Mouse (Mus musculus) spleen, adult 2 months (tissue): ENCODE results near the gene Serpinh1. TPM values are rescaled to one million over a fixed set of nuclear protein-coding genes. Genes with fewer than 3 reads are reported as not detected.

Experiments
- DNase-seq, 2 experiments: peaks; one replicate each; pipeline versions ENCODE4 v3.0.0 to v3.0.0-alpha.2; 2012 to 2021; ENCODE audit warnings: low spot score in 2 of 2, low read depth in 1 of 2
- H3K27ac ChIP-seq: fragments of 200-500 bp; 2 replicates; pipeline ENCODE4 v1.5.1; 2012; ENCODE audit warnings: low read length, inconsistent platforms; ENCODE audit not compliant: insufficient read depth
- H3K27me3 ChIP-seq: fragments of 200-500 bp; 2 replicates; pipeline ENCODE4 v1.6.1; 2012; ENCODE audit warnings: mild to moderate bottlenecking, moderate library complexity, low read length, inconsistent platforms; ENCODE audit not compliant: control insufficient read depth, insufficient read depth
- H3K36me3 ChIP-seq: fragments of 200-500 bp; 2 replicates; pipeline ENCODE4 v1.6.1; 2012; ENCODE audit warnings: mild to moderate bottlenecking, low read length, inconsistent platforms; ENCODE audit not compliant: control insufficient read depth, insufficient read depth
- H3K4me1 ChIP-seq: fragments of 200-500 bp; 2 replicates; pipeline ENCODE4 v1.6.1; 2011; ENCODE audit warnings: inconsistent platforms; ENCODE audit not compliant: control insufficient read depth, insufficient read depth, insufficient read length
- H3K4me3 ChIP-seq: fragments of 200-500 bp; 2 replicates; pipeline ENCODE4 v1.5.1; 2011; ENCODE audit warnings: mild to moderate bottlenecking, inconsistent platforms; ENCODE audit not compliant: insufficient read depth, insufficient read length; ENCODE audit errors: extremely low read depth
- CTCF ChIP-seq: fragments of 200-500 bp; IDR thresholded peaks from 2 replicates; pipeline ENCODE4 v1.5.1; 2011; ENCODE audit warnings: mild to moderate bottlenecking, inconsistent platforms; ENCODE audit not compliant: insufficient read depth, insufficient read length, insufficient replicate concordance; ENCODE audit errors: extremely low read depth
- POLR2A ChIP-seq: fragments of 200-500 bp; IDR thresholded peaks from 2 replicates; pipeline ENCODE4 v1.6.1; 2011; ENCODE audit warnings: low read depth, low read length, inconsistent platforms
- WGBS: fragments of 180-500 bp; shearing (Covaris S2); methylation state at CpG from one replicate; pipeline ENCODE4 v1.1.7; 2018; 5-methylcytosine and 5-hydroxymethylcytosine counted together
- polyA plus RNA-seq: library from polyadenylated mRNA; depleted of rRNA; stranded (reverse); fragments of >200 nt; gene quantifications from 2 replicates; pipeline ENCODE4 v1.2.3, GENCODE M21; 2012

Gene Serpinh1
- polyA plus RNA-seq, 1 experiment, result 69.3 TPM

DNA sequence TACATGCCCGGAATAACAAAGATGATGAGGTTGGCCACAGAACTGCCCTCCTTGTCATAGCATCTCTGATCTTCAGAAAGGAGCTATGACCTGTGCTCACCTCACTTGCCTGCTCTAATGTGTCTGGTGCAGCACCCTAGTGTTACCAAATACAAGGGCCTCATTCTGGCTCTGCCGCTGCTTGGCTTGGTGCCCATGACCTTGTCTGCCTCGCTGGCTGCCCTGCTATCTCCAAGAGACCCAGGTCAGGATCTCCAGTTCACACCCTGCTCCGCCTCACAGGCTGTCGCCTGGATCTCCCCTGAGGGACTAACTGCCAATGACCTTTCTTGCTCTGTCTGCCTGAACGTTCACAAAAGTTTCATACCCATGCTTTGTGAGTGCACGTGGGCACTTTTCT, 4.2 kb upstream of the Serpinh1 start:
- WGBS, result 51% methylated on average over 7 of the region's 7 CpGs
- H3K27ac ChIP-seq, result no peak overlapping the region

GRCm38 (mm10) chr7:99356244-99356930, 3.3 kb upstream of the Serpinh1 start:
- TF ChIP-seq CTCF (no peak), POLR2A (no peak)
- H3K27me3 ChIP-seq, result peaks cover 2% of the 10 kb centered on the region; the same call in 1 of the 2 replicates
- no peaks in the 10 kb centered on the region for H3K36me3 ChIP-seq
- peak overlapping the region; percentile 49 for H3K27ac ChIP-seq
- WGBS, result 72% methylated on average over 9 of the region's 9 CpGs
- H3K4me1 ChIP-seq, result no peaks in the 10 kb centered on the region
- no peak overlapping the region for H3K4me3 ChIP-seq
- no peak for DNase-seq

More for the DNA sequence above, 4.2 kb upstream of the Serpinh1 start:
- TF ChIP-seq POLR2A, result no peak
- peaks cover 2% of the 10 kb centered on the region; the same call in 1 of the 2 replicates for H3K27me3 ChIP-seq
- H3K4me1 ChIP-seq, result no peaks in the 10 kb centered on the region
- no peak for DNase-seq
- H3K4me3 ChIP-seq, result no peak overlapping the region
- H3K36me3 ChIP-seq, result no peaks in the 10 kb centered on the region

GRCm38 (mm10) chr7:99355731-99356131, 2.7 kb upstream of the Serpinh1 start:
- Histone ChIP-seq H3K4me1 (no peaks in the 10 kb centered on the region), H3K4me3 (no peak overlapping the region), H3K36me3 (no peaks in the 10 kb centered on the region), H3K27ac (peak overlapping the region; percentile 49), H3K27me3 (peaks cover 2% of the 10 kb centered on the region; the same call in 1 of the 2 replicates)
- TF ChIP-seq CTCF, result no peak
- TF ChIP-seq POLR2A, result no peak
- 65% methylated on average over 7 of the region's 7 CpGs for WGBS
- no peak for DNase-seq

- Histone ChIP-seq H3K4me3 (peak overlapping the region; percentile 47; the same call in 1 of the 2 replicates), H3K27me3 (peaks cover 2% of the 10 kb centered on the region; the same call in 1 of the 2 replicates), H3K27ac (peak overlapping the region; percentile 52), H3K36me3 (no peaks in the 10 kb centered on the region), H3K4me1 (no peaks in the 10 kb centered on the region)
- DNase-seq, result no peak
- TF ChIP-seq POLR2A, result no peak
- TF ChIP-seq CTCF, result no peak
- 59% methylated on average over 18 of the region's 18 CpGs for WGBS
These were observed 1.1 kb downstream of the Serpinh1 start for GRCm38 (mm10) chr7:99351802-99352517.

- Histone ChIP-seq H3K4me3 (peak overlapping the region; percentile 47; the same call in 1 of the 2 replicates), H3K27ac (no peak overlapping the region), H3K27me3 (peaks cover 2% of the 10 kb centered on the region; the same call in 1 of the 2 replicates), H3K4me1 (no peaks in the 10 kb centered on the region), H3K36me3 (no peaks in the 10 kb centered on the region)
- 87% methylated on average over 12 of the region's 12 CpGs for whole genome bisulfite sequencing
- DNase-seq, result no peak
- TF ChIP-seq POLR2A (no peak), CTCF (no peak)
These were observed 1.8 kb downstream of the Serpinh1 start for GRCm38 (mm10) chr7:99351104-99351801.

- 82% methylated on average over 9 of the region's 9 CpGs for WGBS
- DNase-seq, result no peak
- Histone ChIP-seq H3K27me3 (peaks cover 2% of the 10 kb centered on the region; the same call in 1 of the 2 replicates), H3K36me3 (no peaks in the 10 kb centered on the region), H3K4me1 (no peaks in the 10 kb centered on the region), H3K27ac (no peak overlapping the region), H3K4me3 (no peak overlapping the region)
- TF ChIP-seq CTCF, result no peak
- no peak for TF ChIP-seq POLR2A
These were observed 3.0 kb downstream of the Serpinh1 start for GRCm38 (mm10) chr7:99349782-99350720.
